Mouse (Mus musculus): Measurements from ENCODE around the gene Sgcd. TPM values are rescaled to one million over a fixed set of nuclear protein-coding genes. Genes with fewer than 3 reads are reported as not detected.
"Not testable (repeated sequence)": the region's sequence is repeated elsewhere in the genome, so short reads cannot be mapped to it uniquely, and the experiment has no call there.

The Sgcd gene
- polyA plus RNA-seq, 1 experiment from 2014 or later = 5.3 TPM

DNA sequence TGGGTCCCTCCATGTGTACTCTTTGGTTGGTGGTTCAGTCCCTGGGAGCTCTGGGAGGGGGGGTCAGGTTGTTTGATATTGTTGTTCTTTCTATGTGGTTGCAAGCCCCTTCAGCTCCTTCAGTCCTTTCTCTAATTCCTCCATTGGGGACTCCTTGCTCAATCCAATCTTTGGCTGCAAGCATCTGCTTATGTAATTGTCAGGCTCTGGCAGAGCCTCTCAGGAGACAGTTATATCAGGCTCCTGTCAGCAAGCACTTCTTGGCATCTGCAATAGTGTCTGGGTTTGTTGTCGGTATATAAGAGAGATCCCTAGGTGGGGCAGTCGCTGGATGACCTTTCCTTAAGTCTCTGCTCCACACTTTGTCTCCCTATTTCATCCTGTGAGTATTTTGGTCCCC is 598.0 kb downstream of the Sgcd start:
- not testable (repeated sequence) for ATAC-seq (ENCODE audit: insufficient number of reproducible peaks, low FRiP score, low TSS enrichment, low read depth); DNase-seq (ENCODE audit: low spot score); H3K4me2 ChIP-seq (ENCODE audit: low read depth, severe bottlenecking); H3K9ac ChIP-seq (ENCODE audit: low read length); H3K27me3 ChIP-seq (ENCODE audit: control insufficient read depth, insufficient read depth, low read length); H3K27ac ChIP-seq (replicated peaks; ENCODE audit: low read depth, low read length); H3K36me3 ChIP-seq (ENCODE audit: control insufficient read depth, insufficient read depth, low read length); H3K9me3 ChIP-seq (ENCODE audit: control insufficient read depth, low read length); H3K4me3 ChIP-seq (ENCODE audit: low read depth, low read length); H3K4me1 ChIP-seq (ENCODE audit: control insufficient read depth, insufficient read depth, low read length)
- 61% methylated on average over 2 of the region's 2 CpGs for WGBS

- H3K27ac ChIP-seq (replicated peaks; ENCODE audit: low read depth, low read length) = no peak overlapping the region
- no peaks in the 10 kb centered on the region for H3K9me3 ChIP-seq (ENCODE audit: control insufficient read depth, low read length)
- H3K4me2 ChIP-seq (ENCODE audit: low read depth, severe bottlenecking) = no peak overlapping the region
- no peak for DNase-seq (ENCODE audit: low spot score)
- no peaks in the 10 kb centered on the region for H3K36me3 ChIP-seq (ENCODE audit: control insufficient read depth, insufficient read depth, low read length)
- H3K4me1 ChIP-seq (ENCODE audit: control insufficient read depth, insufficient read depth, low read length) = no peaks in the 10 kb centered on the region
- no peak for ATAC-seq (ENCODE audit: insufficient number of reproducible peaks, low FRiP score, low TSS enrichment, low read depth)
- H3K9ac ChIP-seq (ENCODE audit: low read length) = no peak overlapping the region
- H3K27me3 ChIP-seq (ENCODE audit: control insufficient read depth, insufficient read depth, low read length) = no peaks in the 10 kb centered on the region
- no peak overlapping the region for H3K4me3 ChIP-seq (ENCODE audit: low read depth, low read length)
Measured at GRCm38 (mm10) chr11:47389327-47389726, 599.4 kb downstream of the Sgcd start.

DNA sequence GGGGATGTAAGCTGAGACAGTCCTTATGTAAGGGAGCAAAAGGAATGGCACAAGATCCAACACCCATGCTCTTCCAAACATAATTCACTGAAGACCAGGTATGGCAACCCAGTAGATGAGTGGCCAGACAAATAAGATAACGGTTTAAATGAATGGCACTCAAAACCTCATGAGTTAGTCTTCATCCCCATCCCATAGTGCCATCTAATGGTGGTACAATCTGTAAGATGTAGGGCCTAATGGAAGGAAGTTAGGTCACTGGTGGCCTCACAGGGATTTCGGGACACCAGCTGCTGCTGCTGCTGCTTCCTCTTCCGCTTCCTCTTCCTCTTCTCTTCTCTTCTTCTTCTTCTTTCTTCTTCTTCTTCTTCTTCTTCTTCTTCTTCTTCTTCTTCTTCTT is 601.0 kb downstream of the Sgcd start:
- H3K27me3 ChIP-seq (ENCODE audit: control insufficient read depth, insufficient read depth, low read length) = no peaks in the 10 kb centered on the region
- DNase-seq (ENCODE audit: low spot score) (no peak), ATAC-seq (ENCODE audit: insufficient number of reproducible peaks, low FRiP score, low TSS enrichment, low read depth) (no peak)
- H3K4me2 ChIP-seq (ENCODE audit: low read depth, severe bottlenecking) = no peak overlapping the region
- H3K4me1 ChIP-seq (ENCODE audit: control insufficient read depth, insufficient read depth, low read length) = no peaks in the 10 kb centered on the region
- H3K9ac ChIP-seq (ENCODE audit: low read length) = no peak overlapping the region
- H3K4me3 ChIP-seq (ENCODE audit: low read depth, low read length) = no peak overlapping the region
- H3K27ac ChIP-seq (replicated peaks; ENCODE audit: low read depth, low read length) = no peak overlapping the region
- 78% methylated on average over 3 of the region's 3 CpGs for WGBS
- no peaks in the 10 kb centered on the region for H3K9me3 ChIP-seq (ENCODE audit: control insufficient read depth, low read length)
- no peaks in the 10 kb centered on the region for H3K36me3 ChIP-seq (ENCODE audit: control insufficient read depth, insufficient read depth, low read length)

- H3K36me3 ChIP-seq (ENCODE audit: control insufficient read depth, insufficient read depth, low read length) = no peaks in the 10 kb centered on the region
Measured at GRCm38 (mm10) chr11:47386136-47386535, 602.6 kb downstream of the Sgcd start.

GRCm38 (mm10) chr11:47379630-47379958 is 609.2 kb downstream of the Sgcd start:
- Histone ChIP-seq H3K9ac (ENCODE audit: low read length) (peak overlapping the region; percentile 30), H3K27me3 (ENCODE audit: control insufficient read depth, insufficient read depth, low read length) (no peaks in the 10 kb centered on the region), H3K9me3 (ENCODE audit: control insufficient read depth, low read length) (no peaks in the 10 kb centered on the region), H3K36me3 (ENCODE audit: control insufficient read depth, insufficient read depth, low read length) (no peaks in the 10 kb centered on the region), H3K4me2 (ENCODE audit: low read depth, severe bottlenecking) (peak overlapping the region; percentile 68), H3K27ac (replicated peaks; ENCODE audit: low read depth, low read length) (peak overlapping the region; percentile 98), H3K4me1 (ENCODE audit: control insufficient read depth, insufficient read depth, low read length) (peaks cover 11% of the 10 kb centered on the region), H3K4me3 (ENCODE audit: low read depth, low read length) (peak overlapping the region; percentile 34; the same call in 1 of the 2 replicates)
- DNase-seq (ENCODE audit: low spot score) (no peak), ATAC-seq (ENCODE audit: insufficient number of reproducible peaks, low FRiP score, low TSS enrichment, low read depth) (peak; percentile 37; the same call in 1 of the 2 replicates)
- 24% methylated on average over 4 of the region's 4 CpGs for WGBS

More at GRCm38 (mm10) chr11:47386136-47386535, 602.6 kb downstream of the Sgcd start:
- Histone ChIP-seq H3K27ac (replicated peaks; ENCODE audit: low read depth, low read length) (no peak overlapping the region), H3K9ac (ENCODE audit: low read length) (no peak overlapping the region), H3K27me3 (ENCODE audit: control insufficient read depth, insufficient read depth, low read length) (no peaks in the 10 kb centered on the region), H3K4me2 (ENCODE audit: low read depth, severe bottlenecking) (no peak overlapping the region), H3K4me3 (ENCODE audit: low read depth, low read length) (no peak overlapping the region), H3K9me3 (ENCODE audit: control insufficient read depth, low read length) (no peaks in the 10 kb centered on the region), H3K4me1 (ENCODE audit: control insufficient read depth, insufficient read depth, low read length) (peaks cover 3% of the 10 kb centered on the region; the same call in 1 of the 2 replicates)
- ATAC-seq (ENCODE audit: insufficient number of reproducible peaks, low FRiP score, low TSS enrichment, low read depth) (no peak), DNase-seq (ENCODE audit: low spot score) (no peak)

DNA sequence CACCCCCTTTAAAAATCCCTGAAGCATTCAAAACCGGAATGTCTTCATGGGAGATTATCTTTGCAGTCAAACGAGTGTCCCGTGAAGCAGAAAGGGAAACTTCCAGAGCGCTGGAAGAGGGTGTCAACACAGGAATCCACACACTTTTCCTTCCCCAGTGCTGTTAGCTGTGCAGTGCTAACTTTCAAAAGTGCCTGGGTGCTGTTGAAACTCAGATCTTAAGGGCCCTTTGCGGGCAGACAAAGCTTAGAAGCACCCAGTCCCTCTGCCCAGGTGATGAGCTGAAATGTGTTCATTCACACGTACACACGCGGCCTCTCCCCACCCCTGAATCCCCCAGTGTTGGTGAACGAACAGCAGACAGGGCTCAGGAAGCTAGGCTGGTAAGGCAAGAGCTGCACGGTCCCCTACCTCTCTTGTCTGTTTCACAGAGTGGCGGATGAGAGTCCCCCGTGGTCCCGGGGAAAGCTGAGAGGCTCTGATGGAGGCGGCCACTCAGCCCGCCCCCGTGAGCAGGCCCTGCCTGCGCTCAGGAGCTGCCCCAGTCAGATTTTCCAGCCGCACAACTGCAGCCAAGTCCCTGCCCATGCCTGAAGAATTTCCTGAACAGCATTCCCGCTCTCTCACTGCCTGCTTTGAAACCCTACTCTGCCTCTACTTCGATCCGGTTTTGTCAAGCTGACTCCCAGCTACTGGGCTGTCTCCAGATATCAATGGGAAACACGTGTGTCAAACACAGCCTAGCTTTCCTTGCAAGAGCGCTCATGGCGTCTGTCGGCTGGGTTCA is 609.7 kb downstream of the Sgcd start:
- peak overlapping the region; percentile 98 for H3K27ac ChIP-seq (replicated peaks; ENCODE audit: low read depth, low read length)
- no peaks in the 10 kb centered on the region for H3K9me3 ChIP-seq (ENCODE audit: control insufficient read depth, low read length)
- 7% methylated on average over 24 of the region's 25 CpGs for WGBS
- DNase-seq (ENCODE audit: low spot score) = peak; percentile 83
- peak; percentile 92 for ATAC-seq (ENCODE audit: insufficient number of reproducible peaks, low FRiP score, low TSS enrichment, low read depth)
- H3K36me3 ChIP-seq (ENCODE audit: control insufficient read depth, insufficient read depth, low read length) = no peaks in the 10 kb centered on the region
- peak overlapping the region; percentile 68 for H3K4me2 ChIP-seq (ENCODE audit: low read depth, severe bottlenecking)
- H3K27me3 ChIP-seq (ENCODE audit: control insufficient read depth, insufficient read depth, low read length) = no peaks in the 10 kb centered on the region
- H3K4me3 ChIP-seq (ENCODE audit: low read depth, low read length) = peak overlapping the region; percentile 34
- peak overlapping the region; percentile 83 for H3K9ac ChIP-seq (ENCODE audit: low read length)
- peaks cover 11% of the 10 kb centered on the region for H3K4me1 ChIP-seq (ENCODE audit: control insufficient read depth, insufficient read depth, low read length)

GRCm38 (mm10) chr11:47377421-47377820 is 611.3 kb downstream of the Sgcd start:
- Histone ChIP-seq H3K27me3 (ENCODE audit: control insufficient read depth, insufficient read depth, low read length) (no peaks in the 10 kb centered on the region), H3K4me2 (ENCODE audit: low read depth, severe bottlenecking) (peak overlapping the region; percentile 32), H3K4me3 (ENCODE audit: low read depth, low read length) (no peak overlapping the region), H3K4me1 (ENCODE audit: control insufficient read depth, insufficient read depth, low read length) (peaks cover 11% of the 10 kb centered on the region), H3K27ac (replicated peaks; ENCODE audit: low read depth, low read length) (peak overlapping the region; percentile 38), H3K9ac (ENCODE audit: low read length) (0 out of 2 replicates have a peak overlapping the region, but pooled peaks have one; percentile 14), H3K9me3 (ENCODE audit: control insufficient read depth, low read length) (no peaks in the 10 kb centered on the region), H3K36me3 (ENCODE audit: control insufficient read depth, insufficient read depth, low read length) (no peaks in the 10 kb centered on the region)
- DNase-seq (ENCODE audit: low spot score) (peak; percentile 32), ATAC-seq (ENCODE audit: insufficient number of reproducible peaks, low FRiP score, low TSS enrichment, low read depth) (no peak)
- 35% methylated on average over 6 of the region's 6 CpGs for WGBS

- Histone ChIP-seq H3K27me3 (ENCODE audit: control insufficient read depth, insufficient read depth, low read length) (no peaks in the 10 kb centered on the region), H3K9me3 (ENCODE audit: control insufficient read depth, low read length) (no peaks in the 10 kb centered on the region), H3K27ac (replicated peaks; ENCODE audit: low read depth, low read length) (peak overlapping the region; percentile 38), H3K36me3 (ENCODE audit: control insufficient read depth, insufficient read depth, low read length) (no peaks in the 10 kb centered on the region), H3K4me3 (ENCODE audit: low read depth, low read length) (no peak overlapping the region), H3K4me1 (ENCODE audit: control insufficient read depth, insufficient read depth, low read length) (peaks cover 11% of the 10 kb centered on the region), H3K9ac (ENCODE audit: low read length) (no peak overlapping the region), H3K4me2 (ENCODE audit: low read depth, severe bottlenecking) (peak overlapping the region; percentile 32; the same call in 1 of the 2 replicates)
- peak; percentile 50 for DNase-seq (ENCODE audit: low spot score)
- 0% methylated on average over 1 of the region's 1 CpGs for WGBS
- peak; percentile 36; the same call in 1 of the 2 replicates for ATAC-seq (ENCODE audit: insufficient number of reproducible peaks, low FRiP score, low TSS enrichment, low read depth)
Measured at GRCm38 (mm10) chr11:47376915-47377314, 611.9 kb downstream of the Sgcd start.
